Mouse (Mus musculus) ES-Bruce4 (cell line): ENCODE results near the gene Itch.

ENCODE experiments used
- CTCF ChIP-seq: IDR thresholded peaks from one replicate; pipeline ENCODE4 v1.8.1; 2011; ENCODE audit warnings: low read depth, low read length
- POLR2A ChIP-seq: IDR thresholded peaks from one replicate; pipeline ENCODE4 v1.8.1; 2011; ENCODE audit warnings: low read length; ENCODE audit not compliant: insufficient read depth

- TF ChIP-seq CTCF (no peak), POLR2A (no peak)
Observed at GRCm38 (mm10) chr2:155135092-155135491, 1.8 kb downstream of the Itch start.
